Mouse (Mus musculus) stomach, embryonic 16.5 days (tissue): ENCODE data around the gene Aoc2. TPM values are rescaled to one million over a fixed set of nuclear protein-coding genes. Genes with fewer than 3 reads are reported as not detected.
A peak's percentile ranks its signal among the peaks of the same experiment; 100 is the strongest.
"Not testable (repeated sequence)": the region's sequence is repeated elsewhere in the genome, so short reads cannot be mapped to it uniquely, and the experiment has no call there.

Source experiments
- ATAC-seq: fragments of 200-750 bp; cut with Nextera tagmentation; 2 replicates; pipeline ENCODE4 v1.8.0; 2017; ENCODE audit warnings: moderate number of reproducible peaks, moderate TSS enrichment; ENCODE audit not compliant: insufficient read depth, low FRiP score
- H3K27ac ChIP-seq: fragments of 300-500 bp; sonication (generic); 2 replicates; pipeline ENCODE4 v1.5.1; 2014; ENCODE audit warnings: low read length
- H3K27me3 ChIP-seq: fragments of 300-500 bp; sonication (generic); 2 replicates; pipeline ENCODE4 v1.6.1; 2014; ENCODE audit warnings: low read length, control low read depth, mixed read lengths; ENCODE audit not compliant: control insufficient read depth, insufficient read depth
- H3K36me3 ChIP-seq: fragments of 300-500 bp; sonication (generic); 2 replicates; pipeline ENCODE4 v1.6.1; 2014; ENCODE audit warnings: low read length; ENCODE audit not compliant: control insufficient read depth, insufficient read depth
- H3K4me1 ChIP-seq: fragments of 300-500 bp; sonication (generic); 2 replicates; pipeline ENCODE4 v1.6.1; 2014; ENCODE audit warnings: low read length, control low read depth, mixed read lengths; ENCODE audit not compliant: control insufficient read depth, insufficient read depth
- H3K4me2 ChIP-seq: fragments of 300-500 bp; sonication (generic); 2 replicates; pipeline ENCODE4 v1.6.1; 2014; ENCODE audit warnings: low read depth, low read length, mixed read lengths
- H3K4me3 ChIP-seq: fragments of 300-500 bp; sonication (generic); replicated peaks from 2 replicates; pipeline ENCODE4 v1.5.1; 2014; ENCODE audit warnings: mild to moderate bottlenecking, low read length
- H3K9ac ChIP-seq: fragments of 300-500 bp; sonication (generic); 2 replicates; pipeline ENCODE4 v1.6.1; 2014; ENCODE audit warnings: low read length
- H3K9me3 ChIP-seq: fragments of 300-500 bp; sonication (generic); replicated peaks from 2 replicates; pipeline ENCODE4 v1.6.1; 2016; ENCODE audit warnings: low read length, control low read depth; ENCODE audit not compliant: control insufficient read depth
- WGBS: fragments of 180-500 bp; shearing (Covaris S2); extraction: QIAGEN DNeasy Blood & Tissue Kit; methylation state at CpG from one replicate; pipeline ENCODE4 v1.1.7; 2014; 5-methylcytosine and 5-hydroxymethylcytosine counted together
- polyA plus RNA-seq: library from polyadenylated mRNA; unstranded; fragments of >200 nt; fragmentation: Nextera tagmentation; extraction: Ambion mirVana; gene quantifications from 2 replicates; pipeline ENCODE4 v1.2.1, GENCODE M21; 2015

Gene Aoc2
- polyA plus RNA-seq, 1 experiment from 2014 or later, result 1.4 TPM

DNA sequence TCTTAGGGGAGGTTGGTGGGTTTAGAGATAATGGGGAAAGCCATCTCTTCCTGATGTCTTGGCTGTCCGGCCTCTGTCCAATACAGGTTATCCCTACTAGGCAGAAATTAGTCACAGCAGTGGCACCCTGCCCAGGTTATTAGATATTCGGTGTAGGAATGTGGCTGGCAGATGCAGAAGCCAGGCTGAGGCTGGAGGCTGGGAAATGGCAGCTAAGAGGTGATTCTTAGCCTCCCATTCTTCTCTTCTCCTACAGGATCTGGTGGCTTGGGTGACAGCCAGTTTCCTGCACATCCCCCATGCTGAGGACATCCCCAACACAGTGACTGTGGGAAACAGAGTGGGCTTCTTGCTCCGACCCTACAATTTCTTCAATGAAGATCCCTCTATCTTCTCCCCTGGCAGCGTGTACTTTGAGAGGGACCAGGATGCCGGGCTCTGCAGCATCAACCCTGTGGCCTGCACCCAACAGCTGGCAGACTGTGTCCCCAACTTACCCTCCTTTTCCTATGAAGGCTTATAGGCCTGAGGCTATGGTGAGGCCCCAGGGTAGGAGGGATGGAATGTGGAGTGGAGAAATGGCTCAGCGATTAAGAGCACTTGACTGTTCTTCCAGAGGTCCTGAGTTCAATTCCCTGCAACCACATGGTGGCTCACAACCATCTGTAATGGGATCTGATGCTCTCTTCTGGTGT, 4.2 kb downstream of the Aoc2 start:
- Histone ChIP-seq H3K27me3 (no peaks in the 10 kb centered on the region), H3K4me3 (no peak overlapping the region), H3K9me3 (no peaks in the 10 kb centered on the region), H3K4me1 (peaks cover 5% of the 10 kb centered on the region; the same call in 1 of the 2 replicates), H3K36me3 (peaks cover 7% of the 10 kb centered on the region; the same call in 1 of the 2 replicates), H3K27ac (peak overlapping the region; percentile 17; the same call in 1 of the 2 replicates), H3K9ac (no peak overlapping the region), H3K4me2 (no peak overlapping the region)
- ATAC-seq, result no peak
- WGBS, result 80% methylated on average over 6 of the region's 6 CpGs

DNA sequence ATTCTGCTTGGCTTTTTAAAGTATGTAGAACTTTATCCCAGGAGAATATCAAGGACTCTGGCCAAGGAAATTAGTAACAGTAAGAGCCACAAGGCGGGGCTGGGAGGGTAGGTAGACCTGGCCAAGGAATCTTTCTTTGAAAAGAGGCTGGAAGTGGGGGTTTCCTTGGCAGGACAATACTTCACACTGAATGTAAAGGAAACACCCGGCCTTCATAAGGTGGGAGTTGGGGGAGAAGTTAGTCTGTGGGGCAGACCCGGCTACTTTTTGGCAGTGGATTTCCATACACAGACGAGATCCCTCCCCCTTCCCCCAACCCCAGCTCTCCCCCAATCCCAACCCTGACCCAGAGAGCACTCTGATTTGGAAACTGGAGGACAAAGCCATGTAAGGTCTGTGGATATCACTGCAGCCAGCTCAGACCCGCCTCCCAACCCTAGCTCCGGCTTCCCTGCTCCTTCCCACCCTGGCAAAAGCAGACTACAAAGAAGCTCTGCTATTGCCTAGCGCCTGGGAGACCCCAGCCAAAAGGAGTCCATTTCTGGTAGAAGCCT, 5.6 kb downstream of the Aoc2 start, which contains the start of gene Aoc3:
Gene Aoc3 (plus strand): TSS at position 235 of the 554 bp plus-strand sequence.
- Histone ChIP-seq H3K9ac (peak within 1 kb of the TSS; percentile 41; the same call in 1 of the 2 replicates), H3K27ac (peak within 1 kb of the TSS; percentile 64), H3K9me3 (no peaks in the 10 kb centered on the region), H3K27me3 (no peaks in the 10 kb centered on the region), H3K4me3 (peak within 1 kb of the TSS; percentile 18), H3K4me1 (peaks cover 9% of the 10 kb centered on the region; the same call in 1 of the 2 replicates), H3K4me2 (peak within 1 kb of the TSS; percentile 31; the same call in 1 of the 2 replicates), H3K36me3 (peaks cover 2% of the 10 kb centered on the region; the same call in 1 of the 2 replicates)
- ATAC-seq, result peak; percentile 74
- WGBS, result 56% methylated on average over 7 of the region's 7 CpGs

DNA sequence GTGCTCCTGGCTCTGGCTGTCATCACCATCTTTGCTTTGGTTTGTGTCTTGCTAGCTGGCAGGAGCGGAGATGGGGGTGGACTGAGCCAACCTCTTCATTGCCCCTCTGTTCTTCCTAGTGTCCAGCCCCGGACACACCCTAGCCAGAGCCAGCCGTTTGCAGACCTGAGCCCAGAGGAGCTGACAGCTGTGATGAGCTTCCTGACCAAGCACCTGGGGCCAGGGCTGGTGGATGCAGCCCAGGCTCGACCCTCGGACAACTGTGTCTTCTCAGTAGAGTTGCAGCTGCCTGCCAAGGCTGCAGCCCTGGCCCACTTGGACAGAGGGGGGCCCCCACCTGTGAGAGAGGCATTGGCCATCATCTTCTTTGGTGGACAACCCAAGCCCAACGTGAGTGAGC, 6.1 kb downstream of the Aoc2 start:
- H3K9me3 ChIP-seq, H3K27me3 ChIP-seq, ATAC-seq, H3K36me3 ChIP-seq, H3K4me1 ChIP-seq: not testable (repeated sequence)
- Histone ChIP-seq H3K27ac (peak overlapping the region; percentile 64; the same call in 1 of the 2 replicates), H3K9ac (0 out of 2 replicates have a peak overlapping the region, but pooled peaks have one; percentile 41), H3K4me2 (peak overlapping the region; percentile 31; the same call in 1 of the 2 replicates), H3K4me3 (peak overlapping the region; percentile 18)
- WGBS, result 68% methylated on average over 6 of the region's 6 CpGs

DNA sequence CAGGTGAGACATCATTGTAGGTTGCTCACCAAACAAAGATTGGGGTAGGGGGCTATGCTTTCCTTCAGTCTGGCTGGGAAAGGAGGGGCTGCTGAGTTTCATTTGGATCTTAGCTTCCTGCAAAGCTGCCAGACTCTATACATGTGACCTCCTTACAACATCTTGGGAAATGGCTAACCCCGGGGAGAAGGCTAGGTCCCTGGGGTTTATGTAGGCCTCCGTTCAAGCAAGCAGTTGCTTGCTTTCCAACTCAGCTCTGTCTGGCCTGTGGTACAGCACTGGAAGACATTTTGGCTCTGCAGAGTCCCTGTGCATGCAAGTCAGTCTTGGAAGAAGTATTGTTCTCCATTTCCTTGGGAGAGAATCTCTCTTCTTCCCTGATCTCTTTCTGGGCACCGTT, 7.7 kb downstream of the Aoc2 start:
- Histone ChIP-seq H3K27me3 (no peaks in the 10 kb centered on the region), H3K27ac (0 out of 2 replicates have a peak overlapping the region, but pooled peaks have one; percentile 13), H3K9ac (peak overlapping the region; percentile 27), H3K4me3 (peak overlapping the region; percentile 24), H3K36me3 (no peaks in the 10 kb centered on the region), H3K4me1 (peaks cover 14% of the 10 kb centered on the region), H3K9me3 (no peaks in the 10 kb centered on the region), H3K4me2 (peak overlapping the region; percentile 31)
- ATAC-seq, result no peak
- 70% methylated on average over 3 of the region's 3 CpGs for WGBS

DNA sequence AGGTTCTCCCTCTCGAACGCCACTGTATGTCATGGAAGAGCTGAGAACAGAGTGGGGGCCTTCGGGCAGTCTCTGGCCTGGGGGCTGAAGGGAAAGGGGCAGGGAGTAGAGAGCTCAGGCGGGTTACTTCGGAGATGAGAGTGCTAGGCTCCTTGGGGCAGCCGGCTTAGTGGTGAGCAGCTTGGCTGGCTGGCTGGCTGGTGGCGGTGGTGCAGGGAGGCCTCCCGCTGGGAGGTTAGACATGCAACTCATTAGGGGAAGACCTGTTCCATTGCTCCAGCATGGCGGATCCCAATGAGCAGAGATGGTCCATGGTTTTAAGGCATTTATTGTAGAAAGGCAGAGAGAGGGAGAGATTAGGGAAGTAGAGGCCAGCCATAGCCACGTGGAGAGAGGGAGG, 9.2 kb downstream of the Aoc2 start:
- peak overlapping the region; percentile 24 for H3K4me3 ChIP-seq
- no peaks in the 10 kb centered on the region for H3K36me3 ChIP-seq
- peak overlapping the region; percentile 31; the same call in 1 of the 2 replicates for H3K4me2 ChIP-seq
- ATAC-seq, result no peak
- H3K9ac ChIP-seq, result no peak overlapping the region
- H3K27ac ChIP-seq, result no peak overlapping the region
- H3K4me1 ChIP-seq, result peaks cover 20% of the 10 kb centered on the region
- WGBS, result 47% methylated on average over 10 of the region's 10 CpGs
- no peaks in the 10 kb centered on the region for H3K27me3 ChIP-seq
- H3K9me3 ChIP-seq, result no peaks in the 10 kb centered on the region

DNA sequence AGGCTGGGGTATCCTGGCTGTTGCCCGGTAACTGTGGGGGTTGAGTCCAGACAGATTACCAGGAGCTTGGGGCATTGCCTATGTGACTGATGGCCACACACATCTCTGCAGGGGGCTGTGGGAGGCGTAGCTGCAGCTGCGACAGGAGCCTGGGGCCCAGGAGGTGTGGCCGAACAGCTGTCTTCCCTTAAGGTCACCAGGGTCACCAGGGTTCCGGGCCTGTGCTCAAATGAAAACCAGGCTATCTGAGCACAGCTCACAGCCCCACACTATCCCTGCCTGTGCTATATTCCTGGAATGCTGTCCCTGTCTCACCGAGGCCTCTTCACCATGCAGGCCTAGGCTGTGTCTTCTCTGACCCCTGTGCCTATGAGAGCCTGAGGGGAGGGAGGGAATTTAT, 9.7 kb downstream of the Aoc2 start:
- Histone ChIP-seq H3K27me3 (no peaks in the 10 kb centered on the region), H3K4me1 (peaks cover 17% of the 10 kb centered on the region), H3K4me2 (peak overlapping the region; percentile 31; the same call in 1 of the 2 replicates), H3K36me3 (no peaks in the 10 kb centered on the region), H3K27ac (no peak overlapping the region), H3K4me3 (peak overlapping the region; percentile 9; the same call in 1 of the 2 replicates), H3K9me3 (no peaks in the 10 kb centered on the region), H3K9ac (no peak overlapping the region)
- WGBS, result 23% methylated on average over 6 of the region's 6 CpGs
- ATAC-seq, result no peak

DNA sequence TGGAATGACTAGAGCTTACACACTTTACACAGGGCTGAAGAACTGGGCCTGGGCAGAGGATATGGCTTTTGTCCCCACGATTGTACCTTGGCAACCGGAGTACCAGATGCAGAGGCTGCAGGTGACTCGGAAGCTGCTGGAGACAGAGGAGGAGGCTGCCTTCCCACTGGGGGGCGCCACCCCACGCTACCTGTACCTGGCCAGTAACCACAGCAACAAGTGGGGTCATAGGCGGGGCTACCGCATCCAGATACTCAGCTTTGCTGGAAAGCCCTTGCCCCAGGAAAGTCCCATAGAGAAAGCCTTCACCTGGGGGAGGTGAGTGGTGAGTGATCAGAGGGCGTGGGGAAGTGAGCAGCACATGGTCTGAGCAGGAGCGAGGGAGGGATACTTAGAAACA, 10.8 kb downstream of the Aoc2 start:
- H3K4me1 ChIP-seq, result peaks cover 17% of the 10 kb centered on the region
- no peak overlapping the region for H3K4me3 ChIP-seq
- H3K9ac ChIP-seq, result no peak overlapping the region
- no peaks in the 10 kb centered on the region for H3K27me3 ChIP-seq
- H3K9me3 ChIP-seq, result no peaks in the 10 kb centered on the region
- no peaks in the 10 kb centered on the region for H3K36me3 ChIP-seq
- H3K27ac ChIP-seq, result no peak overlapping the region
- H3K4me2 ChIP-seq, result no peak overlapping the region
- ATAC-seq, result no peak
- WGBS, result 74% methylated on average over 9 of the region's 9 CpGs

DNA sequence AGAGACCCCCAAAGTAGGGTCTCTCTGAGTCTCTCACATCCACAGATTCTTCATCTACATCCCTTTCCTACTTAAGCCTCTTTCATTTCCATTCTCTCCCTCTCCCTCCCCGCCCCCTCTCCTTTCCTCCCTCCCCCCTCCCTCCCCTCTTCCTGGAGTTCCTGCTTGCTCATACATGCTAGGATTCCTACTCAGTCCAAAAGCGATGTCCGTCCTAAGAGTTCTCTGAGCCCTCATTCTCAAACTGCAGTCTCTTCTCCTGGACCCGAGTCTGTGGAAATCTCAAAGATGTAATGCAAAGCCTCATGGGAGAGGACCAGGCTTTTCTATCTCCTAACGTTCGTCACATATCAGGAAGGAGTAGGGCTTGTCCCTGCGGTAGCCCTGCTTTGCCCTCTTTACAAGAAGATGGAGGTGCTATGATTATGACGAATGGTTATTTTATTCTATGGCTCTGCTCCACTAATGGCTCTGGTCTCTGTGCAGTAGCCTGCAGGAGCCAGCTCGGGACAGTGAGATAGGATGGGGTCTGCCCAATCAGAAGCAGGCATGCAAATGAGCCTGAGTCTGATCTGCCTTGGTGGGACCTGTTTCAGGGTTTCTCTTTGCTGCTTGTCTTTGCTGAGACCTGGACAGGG, 13.4 kb downstream of the Aoc2 start:
- under 1% methylated on average over 8 of the region's 9 CpGs for WGBS
- Histone ChIP-seq H3K36me3 (no peaks in the 10 kb centered on the region), H3K27ac (0 out of 2 replicates have a peak overlapping the region, but pooled peaks have one; percentile 12), H3K4me3 (peak overlapping the region; percentile 25), H3K27me3 (no peaks in the 10 kb centered on the region), H3K4me2 (peak overlapping the region; percentile 51), H3K9me3 (no peaks in the 10 kb centered on the region), H3K4me1 (peaks cover 17% of the 10 kb centered on the region), H3K9ac (peak overlapping the region; percentile 19)
- peak; percentile 69 for ATAC-seq
